Mouse (Mus musculus): ENCODE results near the gene F2. TPM values are rescaled to one million over a fixed set of nuclear protein-coding genes. Genes with fewer than 3 reads are reported as not detected.

Gene F2
- total RNA-seq (2023), result under 1 TPM; 0.24 to 0.58 TPM

DNA sequence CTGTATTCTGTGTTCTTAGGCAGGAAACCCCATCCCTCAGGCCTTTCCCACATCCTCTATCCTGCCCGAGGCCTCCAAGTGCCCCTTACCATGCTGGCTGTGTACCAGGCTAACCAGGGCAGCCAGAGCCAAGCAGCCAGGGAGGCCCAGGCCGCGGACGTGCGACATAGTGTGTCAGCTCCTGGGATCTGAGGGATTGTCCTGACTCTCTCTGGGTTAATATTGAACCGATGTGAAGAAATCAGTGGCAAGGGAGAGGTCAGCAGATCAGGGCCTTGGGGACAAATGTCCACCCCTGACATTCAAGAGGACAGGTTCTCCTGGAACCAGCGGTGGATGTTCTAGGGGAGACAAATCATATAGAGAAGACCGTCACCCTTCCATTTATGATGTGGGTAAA is at the start of gene F2:
F2 (minus strand) TSS at position 186 of the 400 bp plus-strand sequence.

DNA sequence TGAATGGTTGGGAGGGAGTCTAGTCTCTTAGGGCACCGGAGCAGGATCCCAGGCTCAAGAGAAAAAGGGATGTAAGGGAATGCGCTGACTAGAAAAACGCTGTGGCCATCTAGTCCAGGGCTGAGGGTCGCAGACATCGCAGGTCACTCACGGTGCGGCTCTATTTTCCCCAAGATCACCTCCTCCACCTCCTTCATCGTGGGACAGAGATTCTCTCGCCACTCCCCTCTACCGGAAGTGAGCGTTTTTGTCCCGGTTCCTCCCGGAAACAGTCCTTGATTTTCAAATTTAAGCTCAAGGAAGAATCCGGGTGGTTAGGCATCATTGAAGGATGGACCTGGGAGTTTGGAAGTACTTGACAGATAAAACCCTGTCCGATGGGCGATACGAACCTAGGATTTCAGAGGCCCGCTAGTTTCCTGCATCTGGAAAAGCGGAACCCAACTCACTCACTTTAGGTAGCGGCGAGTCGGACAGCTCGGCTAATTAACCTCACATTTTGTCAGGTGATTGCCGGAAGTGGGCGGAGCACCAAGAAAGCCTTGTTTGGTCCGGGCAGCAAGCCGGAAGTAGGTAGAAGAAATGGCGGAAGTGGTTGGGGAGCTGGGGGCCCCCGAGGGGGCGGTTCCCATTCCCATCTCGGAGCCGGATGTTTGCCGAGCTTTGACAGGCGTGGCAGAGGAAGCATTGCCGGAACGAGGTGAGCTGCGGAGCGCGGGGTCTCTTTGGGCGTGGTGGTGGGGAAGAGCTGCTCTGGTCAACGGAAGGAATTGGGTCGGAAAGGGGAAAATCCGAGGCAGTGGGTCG is 13.5 kb upstream of the F2 start, which contains the start of the genes Zfp408 and Arhgap1:
Zfp408 (minus strand) TSS at position 239 of the 807 bp plus-strand sequence.
Arhgap1 (plus strand) TSS at position 308 of the 807 bp plus-strand sequence.

Other genes with a start within 250 kb of the F2 start
- gene 1110051M20Rik, start 191.7 kb downstream of the F2 start, total RNA-seq (2023), result 1 to 10 TPM; 3.9 to 4.8 TPM
- 1 to 10 TPM; 7.4 to 7.7 TPM for gene Lrp4, start 178.9 kb downstream of the F2 start, total RNA-seq (2023)
- gene Ckap5, start 109.7 kb downstream of the F2 start, total RNA-seq (2023), result 10 to 100 TPM; 23.7 to 27.5 TPM
- gene Zfp408, start 13.4 kb upstream of the F2 start, total RNA-seq (2023), result 10 to 100 TPM; 11.9 to 16.7 TPM
- gene Arhgap1, start 13.4 kb upstream of the F2 start, total RNA-seq (2023), result 10 to 100 TPM; 89.2 to 94.6 TPM
- 10 to 100 TPM; 36.4 to 36.5 TPM for gene Atg13, start 74.2 kb upstream of the F2 start, total RNA-seq (2023)
- gene Harbi1, start 74.4 kb upstream of the F2 start, total RNA-seq (2023), result 1 to 10 TPM; 4.9 to 5.7 TPM
- 10 to 100 TPM; 52.2 to 54.8 TPM for gene Ambra1, start 93.7 kb upstream of the F2 start, total RNA-seq (2023)

Measured in monocyte, adult 59 days (primary cell).